Mouse (Mus musculus): Measurements from ENCODE around the gene Tra2b. TPM values are rescaled to one million over a fixed set of nuclear protein-coding genes. Genes with fewer than 3 reads are reported as not detected.

The Tra2b gene
- polyA plus RNA-seq, 1 experiment from 2014 or later, result 152 TPM

DNA sequence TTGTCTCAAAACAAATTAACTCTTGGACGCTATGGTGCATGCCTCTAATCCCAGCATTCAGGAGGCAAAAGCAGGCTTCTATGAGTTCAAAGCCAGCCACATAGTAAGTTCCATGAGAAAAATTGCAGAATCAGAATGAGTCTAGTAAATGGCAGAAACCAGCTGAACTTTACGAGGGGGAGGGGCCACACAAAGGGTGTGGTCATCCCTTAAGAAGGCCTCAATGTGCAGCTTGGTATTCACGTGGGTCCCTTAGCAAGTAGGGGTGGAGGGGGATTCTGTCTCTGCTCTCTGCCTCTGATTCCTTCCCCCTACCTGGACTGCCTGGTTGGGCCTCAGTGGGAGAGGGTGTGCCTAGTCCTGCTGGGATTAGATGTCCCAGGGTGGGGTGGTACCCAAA, 4.7 kb upstream of the Tra2b start:
- TF ChIP-seq EP300 (optimal IDR thresholded peaks at IDR 0.05), result no peak
- no peak for TF ChIP-seq CTCF (IDR thresholded peaks at IDR 0.05; ENCODE audit: low read depth)
- WGBS, result 61% methylated on average over 3 of the region's 3 CpGs
- Histone ChIP-seq H3K4me1 (replicated peaks; ENCODE audit: control insufficient read depth, insufficient read depth) (no peaks in the 10 kb centered on the region), H3K36me3 (ENCODE audit: control insufficient read depth, insufficient read depth, low read length) (no peaks in the 10 kb centered on the region), H3K9me3 (ENCODE audit: control insufficient read depth, low read length) (no peaks in the 10 kb centered on the region), H3K4me2 (replicated peaks; ENCODE audit: low read depth) (no peak overlapping the region), H3K27ac (replicated peaks) (no peak overlapping the region), H3K27me3 (ENCODE audit: control insufficient read depth, insufficient read depth, low read length) (no peaks in the 10 kb centered on the region), H3K4me3 (ENCODE audit: low read depth, low read length) (no peak overlapping the region), H3K9ac (ENCODE audit: low read length) (no peak overlapping the region)
- DNase-seq (ENCODE audit: low spot score) (no peak), ATAC-seq (ENCODE audit: low FRiP score, low TSS enrichment) (no peak)

DNA sequence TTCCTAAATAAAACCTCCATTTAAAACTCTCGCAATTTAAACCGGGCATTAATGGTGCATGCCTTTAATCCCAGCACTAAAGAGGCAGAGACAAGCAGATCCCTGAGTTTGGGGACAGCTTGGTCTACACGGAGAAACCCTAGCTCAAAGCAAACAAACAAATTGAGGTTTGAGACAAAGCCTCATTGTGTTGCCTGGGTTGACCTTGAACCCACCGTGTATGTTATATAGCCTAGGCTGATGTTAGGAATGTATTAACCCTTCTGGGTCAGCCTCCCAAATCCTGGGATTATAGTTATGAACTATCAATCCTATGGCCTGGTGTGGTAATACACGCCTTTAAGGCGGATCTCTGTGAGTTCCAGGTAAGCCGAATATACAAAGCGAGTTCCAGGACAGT, 579 bp upstream of the Tra2b start:
- peak overlapping the region; percentile 95 for H3K4me3 ChIP-seq (ENCODE audit: low read depth, low read length)
- DNase-seq (ENCODE audit: low spot score), result no peak
- peak overlapping the region; percentile 63; the same call in 1 of the 2 replicates for H3K9ac ChIP-seq (ENCODE audit: low read length)
- H3K9me3 ChIP-seq (ENCODE audit: control insufficient read depth, low read length), result no peaks in the 10 kb centered on the region
- no peak for TF ChIP-seq CTCF (IDR thresholded peaks at IDR 0.05; ENCODE audit: low read depth)
- TF ChIP-seq EP300 (optimal IDR thresholded peaks at IDR 0.05), result no peak
- peak overlapping the region; percentile 57 for H3K4me2 ChIP-seq (replicated peaks; ENCODE audit: low read depth)
- ATAC-seq (ENCODE audit: low FRiP score, low TSS enrichment), result no peak
- H3K27me3 ChIP-seq (ENCODE audit: control insufficient read depth, insufficient read depth, low read length), result no peaks in the 10 kb centered on the region
- WGBS, result 20% methylated on average over 8 of the region's 8 CpGs
- no peaks in the 10 kb centered on the region; the same call in none of the 2 replicates for H3K4me1 ChIP-seq (replicated peaks; ENCODE audit: control insufficient read depth, insufficient read depth)
- H3K36me3 ChIP-seq (ENCODE audit: control insufficient read depth, insufficient read depth, low read length), result no peaks in the 10 kb centered on the region
- H3K27ac ChIP-seq (replicated peaks), result peak overlapping the region; percentile 79

DNA sequence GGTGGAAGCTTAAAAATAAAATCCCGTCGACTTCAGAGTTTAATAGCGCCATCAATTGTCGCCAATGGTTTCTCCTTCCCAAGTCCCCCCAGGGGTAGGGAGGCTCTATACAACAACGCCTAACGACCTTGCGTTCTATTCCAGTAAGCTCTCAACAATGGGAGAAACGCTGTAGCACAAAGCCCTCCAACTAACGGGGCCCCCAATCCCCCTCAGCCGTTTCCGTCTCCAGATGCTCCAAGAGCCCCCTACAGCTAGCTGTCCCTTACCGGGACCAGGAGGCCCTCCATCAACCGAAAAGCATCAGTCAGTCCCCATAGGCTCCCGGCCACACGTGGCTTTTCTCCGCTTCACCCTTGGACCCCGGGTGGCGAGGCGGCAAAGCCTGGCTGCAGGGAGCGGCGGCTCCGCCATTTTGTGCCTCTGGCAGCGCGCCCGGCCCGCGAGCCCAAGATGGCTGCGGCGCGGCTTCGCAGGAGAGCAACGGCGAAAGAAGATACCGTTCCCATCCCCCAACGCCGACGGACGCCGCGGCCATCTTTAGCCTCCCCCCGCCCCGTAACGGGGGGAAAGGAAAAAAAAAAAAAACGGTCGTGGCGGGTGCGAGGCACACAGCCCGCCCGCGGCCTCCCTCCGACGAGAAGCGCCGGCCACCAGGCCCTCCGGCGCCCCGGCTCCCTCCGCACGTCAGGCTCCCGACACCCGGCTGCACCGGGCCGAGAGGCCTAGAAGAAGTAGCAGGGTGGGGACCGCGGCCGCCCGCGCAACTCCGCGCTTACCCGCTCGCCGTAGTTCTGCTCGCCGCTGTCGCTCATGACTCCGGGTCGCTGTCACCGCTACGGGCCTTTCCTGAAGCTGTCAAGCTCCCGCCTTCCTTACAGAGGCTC, 600 bp downstream of the Tra2b start:
- DNase-seq (ENCODE audit: low spot score) (peak; percentile 92), ATAC-seq (ENCODE audit: low FRiP score, low TSS enrichment) (peak; percentile 66)
- Histone ChIP-seq H3K4me3 (ENCODE audit: low read depth, low read length) (peak overlapping the region; percentile 95), H3K27ac (replicated peaks) (peak overlapping the region; percentile 98), H3K27me3 (ENCODE audit: control insufficient read depth, insufficient read depth, low read length) (no peaks in the 10 kb centered on the region), H3K9ac (ENCODE audit: low read length) (peak overlapping the region; percentile 95), H3K9me3 (ENCODE audit: control insufficient read depth, low read length) (no peaks in the 10 kb centered on the region), H3K4me2 (replicated peaks; ENCODE audit: low read depth) (peak overlapping the region; percentile 79), H3K4me1 (replicated peaks; ENCODE audit: control insufficient read depth, insufficient read depth) (no peaks in the 10 kb centered on the region; the same call in none of the 2 replicates), H3K36me3 (ENCODE audit: control insufficient read depth, insufficient read depth, low read length) (no peaks in the 10 kb centered on the region)
- under 1% methylated on average over 74 of the region's 81 CpGs for WGBS
- TF ChIP-seq EP300 (optimal IDR thresholded peaks at IDR 0.05) (no peak), CTCF (IDR thresholded peaks at IDR 0.05; ENCODE audit: low read depth) (0 out of 2 replicates have a peak, but pooled peaks have one; percentile 1)

DNA sequence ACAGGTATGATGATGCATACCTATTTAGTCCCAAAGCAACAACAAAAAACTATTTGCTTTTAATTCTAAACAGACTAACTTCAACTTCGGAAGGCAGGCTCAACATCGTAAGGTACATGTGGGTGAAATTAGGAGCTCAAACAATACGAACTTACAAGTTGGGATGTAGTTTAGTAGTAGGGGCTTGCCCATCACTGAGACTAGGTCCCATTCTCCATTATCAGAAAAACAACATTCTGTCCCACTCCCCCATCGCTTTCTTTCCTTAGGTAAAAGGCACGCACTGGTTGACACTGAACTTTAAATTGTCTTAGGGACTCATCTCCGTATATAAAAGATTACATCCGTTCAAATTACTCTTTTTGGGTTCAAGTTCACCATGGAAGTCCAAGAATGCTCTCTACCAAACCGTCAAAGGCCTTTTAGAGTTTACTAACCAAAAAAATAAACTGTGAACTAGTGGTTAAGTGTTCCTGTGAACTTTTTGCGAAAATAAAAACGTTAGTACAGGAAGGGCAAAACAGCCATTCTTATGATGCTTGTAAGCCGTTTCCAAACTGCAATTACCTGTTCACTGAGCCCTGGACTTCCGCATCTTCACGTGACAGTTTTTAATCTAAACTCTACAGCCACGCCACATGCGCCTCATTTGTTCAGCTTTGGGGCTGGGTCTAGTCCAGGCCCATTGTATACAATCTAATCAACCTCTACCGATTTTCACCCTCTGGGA, 1.4 kb downstream of the Tra2b start:
- Histone ChIP-seq H3K9me3 (ENCODE audit: control insufficient read depth, low read length) (no peaks in the 10 kb centered on the region), H3K9ac (ENCODE audit: low read length) (peak overlapping the region; percentile 95), H3K27ac (replicated peaks) (peak overlapping the region; percentile 98), H3K4me3 (ENCODE audit: low read depth, low read length) (peak overlapping the region; percentile 95), H3K36me3 (ENCODE audit: control insufficient read depth, insufficient read depth, low read length) (no peaks in the 10 kb centered on the region), H3K27me3 (ENCODE audit: control insufficient read depth, insufficient read depth, low read length) (no peaks in the 10 kb centered on the region), H3K4me2 (replicated peaks; ENCODE audit: low read depth) (peak overlapping the region; percentile 79), H3K4me1 (replicated peaks; ENCODE audit: control insufficient read depth, insufficient read depth) (no peaks in the 10 kb centered on the region; the same call in none of the 2 replicates)
- WGBS, result 1% methylated on average over 16 of the region's 16 CpGs
- no peak for TF ChIP-seq EP300 (optimal IDR thresholded peaks at IDR 0.05)
- no peak for TF ChIP-seq CTCF (IDR thresholded peaks at IDR 0.05; ENCODE audit: low read depth)
- DNase-seq (ENCODE audit: low spot score) (peak; percentile 69), ATAC-seq (ENCODE audit: low FRiP score, low TSS enrichment) (peak; percentile 39; the same call in 1 of the 2 replicates)

DNA sequence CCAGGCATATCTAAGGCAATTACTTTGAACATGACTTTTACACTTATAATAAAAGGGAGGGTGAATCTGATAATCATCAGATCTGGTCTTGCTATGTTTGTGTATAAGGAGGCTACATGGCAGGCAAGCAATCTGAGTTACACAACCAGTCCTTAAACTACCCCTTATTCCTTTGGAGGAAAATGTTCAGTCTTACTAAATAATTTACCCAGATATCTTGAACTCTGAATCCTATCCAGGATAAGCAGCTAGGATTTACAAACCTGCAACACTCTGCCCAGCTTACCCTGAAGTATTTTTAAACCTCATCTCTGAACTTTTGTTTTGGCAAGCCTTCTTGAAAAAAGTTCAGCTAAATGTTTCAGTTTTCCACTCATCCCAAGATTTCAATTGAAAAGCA, 2.7 kb downstream of the Tra2b start:
- no peak overlapping the region for H3K27ac ChIP-seq (replicated peaks)
- no peak for ATAC-seq (ENCODE audit: low FRiP score, low TSS enrichment)
- peak overlapping the region; percentile 79 for H3K4me2 ChIP-seq (replicated peaks; ENCODE audit: low read depth)
- no peaks in the 10 kb centered on the region for H3K36me3 ChIP-seq (ENCODE audit: control insufficient read depth, insufficient read depth, low read length)
- H3K9me3 ChIP-seq (ENCODE audit: control insufficient read depth, low read length), result no peaks in the 10 kb centered on the region
- no peak for DNase-seq (ENCODE audit: low spot score)
- H3K4me1 ChIP-seq (replicated peaks; ENCODE audit: control insufficient read depth, insufficient read depth), result no peaks in the 10 kb centered on the region; the same call in none of the 2 replicates
- no peak for TF ChIP-seq EP300 (optimal IDR thresholded peaks at IDR 0.05)
- no peak for TF ChIP-seq CTCF (IDR thresholded peaks at IDR 0.05; ENCODE audit: low read depth)
- H3K9ac ChIP-seq (ENCODE audit: low read length), result no peak overlapping the region; the same call in 1 of the 2 replicates
- peak overlapping the region; percentile 95; the same call in 1 of the 2 replicates for H3K4me3 ChIP-seq (ENCODE audit: low read depth, low read length)
- no peaks in the 10 kb centered on the region for H3K27me3 ChIP-seq (ENCODE audit: control insufficient read depth, insufficient read depth, low read length)

Data from stomach, postnatal 0 days (tissue).